Mouse (Mus musculus) heart, postnatal 0 days (tissue): ENCODE results near the gene Plcb4.

Source experiments
- CTCF ChIP-seq: IDR thresholded peaks from 2 replicates; pipeline ENCODE4 v1.5.1; 2016; ENCODE audit warnings: antibody characterized with exemption, control low read depth, low read depth
- EP300 ChIP-seq: IDR thresholded peaks from 2 replicates; pipeline ENCODE4 v1.6.1; 2016; ENCODE audit warnings: antibody characterized with exemption, low read depth

DNA sequence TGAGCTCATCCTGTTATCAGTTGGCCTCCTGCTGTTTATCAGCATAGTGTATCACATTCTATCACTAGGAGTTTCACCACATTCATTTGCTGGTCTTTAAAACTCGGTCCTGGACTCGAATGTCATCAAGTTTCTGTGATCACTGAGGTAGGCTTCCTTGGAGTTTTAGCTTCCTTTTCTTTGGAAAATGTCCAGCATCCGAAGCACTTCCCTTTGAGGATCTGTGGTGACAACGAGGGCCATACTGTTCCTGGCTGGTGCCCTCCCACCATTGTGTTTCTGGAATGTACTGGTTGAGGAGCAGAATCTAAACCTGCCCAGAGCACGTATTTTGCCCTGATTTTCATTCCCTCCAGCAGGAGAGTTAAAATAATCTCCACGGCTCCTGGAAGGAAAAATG, 260.8 kb downstream of the Plcb4 start:
- TF ChIP-seq EP300 (no peak), CTCF (no peak)
